Mouse (Mus musculus): Measurements from ENCODE around the gene Paip2b. TPM values are rescaled to one million over a fixed set of nuclear protein-coding genes. Genes with fewer than 3 reads are reported as not detected.

Gene Paip2b
- polyA plus RNA-seq, 1 experiment from 2014 or later, result 22.3 TPM

DNA sequence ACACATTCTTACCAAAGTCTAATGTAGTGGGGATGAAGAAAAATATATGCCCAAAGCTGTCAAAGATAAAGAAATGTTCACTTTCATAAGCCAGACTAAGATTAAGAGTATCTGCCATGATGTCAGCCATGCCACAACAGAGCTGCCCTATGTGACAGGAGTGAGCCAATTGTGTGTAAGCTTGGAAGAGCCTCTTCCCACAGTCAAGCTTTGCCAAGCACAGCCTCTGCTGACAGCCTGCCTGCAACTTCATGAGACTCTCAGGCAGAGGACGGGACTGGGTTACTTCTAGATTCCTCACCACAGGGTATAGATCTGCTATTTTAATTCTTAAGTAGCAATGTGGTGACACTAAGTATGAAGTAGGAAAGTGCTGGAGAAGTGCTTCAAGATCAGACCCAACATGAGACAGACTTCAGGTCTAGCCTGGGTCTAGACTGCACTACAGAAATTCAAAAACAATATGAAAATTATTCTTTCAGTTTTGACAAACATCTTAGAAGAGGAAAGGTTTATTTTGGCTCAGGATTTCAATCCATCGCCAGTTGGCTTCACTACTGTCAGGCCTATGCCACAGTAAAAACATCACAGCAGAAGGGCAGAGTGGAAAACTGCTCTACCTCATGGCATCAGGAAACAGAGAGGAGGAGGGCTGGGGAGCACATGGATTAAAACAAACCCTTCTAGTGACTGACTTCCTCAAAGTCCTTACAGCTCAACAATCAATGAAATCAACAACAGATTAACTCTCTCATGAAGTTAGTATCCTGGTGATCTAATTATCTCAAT lies 10.6 kb downstream of the Paip2b start:
- no peak overlapping the region for H3K4me2 ChIP-seq (replicated peaks; ENCODE audit: low read depth, low read length)
- 88% methylated on average over 2 of the region's 2 CpGs for WGBS
- H3K9me3 ChIP-seq (ENCODE audit: control insufficient read depth, low read length), result no peaks in the 10 kb centered on the region

DNA sequence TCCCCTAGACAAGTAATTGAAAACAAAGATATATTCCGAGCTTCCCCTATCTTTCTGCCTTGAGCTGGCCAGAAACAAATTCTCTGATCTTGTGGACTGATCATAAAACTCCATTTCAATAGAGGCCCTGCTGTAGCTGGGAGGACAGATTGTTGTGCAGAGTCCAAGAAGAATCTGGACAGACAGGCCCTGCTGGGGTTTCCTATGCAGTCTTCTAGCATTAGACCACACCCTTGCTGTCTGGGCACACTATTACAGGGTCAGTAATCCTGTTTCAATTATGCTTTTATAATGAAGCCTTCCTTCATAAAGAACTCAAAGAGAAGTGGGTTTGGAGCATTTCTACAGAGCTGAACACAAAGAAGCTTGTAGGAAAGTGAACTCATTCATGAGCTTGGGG lies 12.5 kb downstream of the Paip2b start:
- H3K4me1 ChIP-seq (replicated peaks; ENCODE audit: control insufficient read depth, insufficient read depth, low read length), result no peaks in the 10 kb centered on the region
- no peaks in the 10 kb centered on the region; the same call in 1 of the 2 replicates for H3K36me3 ChIP-seq (ENCODE audit: control insufficient read depth, insufficient read depth, low read length)

More for the DNA sequence above, 10.6 kb downstream of the Paip2b start:
- H3K27me3 ChIP-seq (ENCODE audit: control insufficient read depth, insufficient read depth, low read length), result no peaks in the 10 kb centered on the region
- no peak for DNase-seq (ENCODE audit: low spot score)
- H3K9ac ChIP-seq (ENCODE audit: low read depth, low read length), result no peak overlapping the region
- no peak for ATAC-seq (ENCODE audit: low FRiP score)
- no peak overlapping the region for H3K4me3 ChIP-seq (ENCODE audit: low read depth, low read length)
- no peaks in the 10 kb centered on the region for H3K36me3 ChIP-seq (ENCODE audit: control insufficient read depth, insufficient read depth, low read length)
- H3K27ac ChIP-seq (ENCODE audit: low read depth, low read length), result no peak overlapping the region
- H3K4me1 ChIP-seq (replicated peaks; ENCODE audit: control insufficient read depth, insufficient read depth, low read length), result no peaks in the 10 kb centered on the region

DNA sequence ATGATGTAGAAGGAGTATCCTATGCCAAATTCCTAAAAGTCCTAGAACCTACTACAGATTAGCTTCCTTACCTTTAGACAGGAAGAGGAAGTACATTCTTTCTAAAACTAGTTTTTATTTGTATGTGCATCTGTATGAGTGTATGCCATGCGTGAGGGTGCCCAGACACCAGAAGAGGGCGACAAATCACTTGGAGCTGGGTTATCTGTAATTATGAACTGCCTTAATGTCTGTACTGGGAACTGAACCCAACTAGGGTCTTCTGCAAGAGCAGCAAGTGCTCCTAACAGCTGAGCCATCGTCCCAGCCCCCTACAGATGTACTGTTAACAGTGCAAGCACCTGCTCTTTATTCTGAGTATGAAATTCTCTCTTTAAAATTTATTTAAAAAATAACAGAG lies 15.7 kb downstream of the Paip2b start:
- no peaks in the 10 kb centered on the region for H3K9me3 ChIP-seq (ENCODE audit: control insufficient read depth, low read length)
- no peaks in the 10 kb centered on the region for H3K27me3 ChIP-seq (ENCODE audit: control insufficient read depth, insufficient read depth, low read length)
- no peak overlapping the region for H3K9ac ChIP-seq (ENCODE audit: low read depth, low read length)
- peaks cover 6% of the 10 kb centered on the region; the same call in 1 of the 2 replicates for H3K36me3 ChIP-seq (ENCODE audit: control insufficient read depth, insufficient read depth, low read length)
- H3K27ac ChIP-seq (ENCODE audit: low read depth, low read length), result no peak overlapping the region
- no peak for DNase-seq (ENCODE audit: low spot score)
- 92% methylated on average over 3 of the region's 3 CpGs for WGBS
- no peak overlapping the region for H3K4me2 ChIP-seq (replicated peaks; ENCODE audit: low read depth, low read length)
- ATAC-seq (ENCODE audit: low FRiP score), result no peak
- no peaks in the 10 kb centered on the region for H3K4me1 ChIP-seq (replicated peaks; ENCODE audit: control insufficient read depth, insufficient read depth, low read length)
- H3K4me3 ChIP-seq (ENCODE audit: low read depth, low read length), result no peak overlapping the region

More for the DNA sequence above, 12.5 kb downstream of the Paip2b start:
- no peak overlapping the region for H3K4me2 ChIP-seq (replicated peaks; ENCODE audit: low read depth, low read length)
- 92% methylated on average over 1 of the region's 1 CpGs for WGBS
- H3K27me3 ChIP-seq (ENCODE audit: control insufficient read depth, insufficient read depth, low read length), result no peaks in the 10 kb centered on the region
- H3K9me3 ChIP-seq (ENCODE audit: control insufficient read depth, low read length), result no peaks in the 10 kb centered on the region
- no peak for ATAC-seq (ENCODE audit: low FRiP score)
- H3K9ac ChIP-seq (ENCODE audit: low read depth, low read length), result no peak overlapping the region
- H3K4me3 ChIP-seq (ENCODE audit: low read depth, low read length), result no peak overlapping the region
- no peak overlapping the region for H3K27ac ChIP-seq (ENCODE audit: low read depth, low read length)
- DNase-seq (ENCODE audit: low spot score), result no peak

DNA sequence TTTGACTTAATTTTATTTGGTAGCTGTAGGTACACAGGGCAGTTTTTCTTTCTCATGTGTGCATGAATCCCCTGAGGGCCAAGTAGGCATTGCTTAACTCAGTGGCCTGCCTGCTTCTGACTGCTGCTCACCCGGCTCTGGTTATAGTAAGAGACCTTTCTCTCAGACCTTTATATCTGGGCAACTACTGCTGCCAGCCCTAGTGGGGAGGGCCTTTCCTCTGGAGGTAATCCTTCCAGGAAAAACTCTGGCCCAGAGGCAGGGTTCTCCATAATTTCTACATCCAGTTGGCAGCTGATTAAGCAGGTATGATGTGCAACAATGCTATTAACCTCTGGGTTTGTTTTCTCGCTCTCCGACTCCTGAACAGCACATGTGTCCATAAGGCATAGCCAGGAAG lies 28.7 kb downstream of the Paip2b start:
- no peaks in the 10 kb centered on the region for H3K9me3 ChIP-seq (ENCODE audit: control insufficient read depth, low read length)
- no peaks in the 10 kb centered on the region for H3K27me3 ChIP-seq (ENCODE audit: control insufficient read depth, insufficient read depth, low read length)
- no peak overlapping the region for H3K4me2 ChIP-seq (replicated peaks; ENCODE audit: low read depth, low read length)
- 0 out of 2 replicates have a peak, but pooled peaks cover 3% of the 10 kb centered on the region for H3K36me3 ChIP-seq (ENCODE audit: control insufficient read depth, insufficient read depth, low read length)
- WGBS, result 89% methylated on average over 3 of the region's 3 CpGs
- no peak for ATAC-seq (ENCODE audit: low FRiP score)
- no peak overlapping the region for H3K27ac ChIP-seq (ENCODE audit: low read depth, low read length)
- no peak for DNase-seq (ENCODE audit: low spot score)
- H3K4me3 ChIP-seq (ENCODE audit: low read depth, low read length), result no peak overlapping the region
- no peaks in the 10 kb centered on the region for H3K4me1 ChIP-seq (replicated peaks; ENCODE audit: control insufficient read depth, insufficient read depth, low read length)
- H3K9ac ChIP-seq (ENCODE audit: low read depth, low read length), result no peak overlapping the region

DNA sequence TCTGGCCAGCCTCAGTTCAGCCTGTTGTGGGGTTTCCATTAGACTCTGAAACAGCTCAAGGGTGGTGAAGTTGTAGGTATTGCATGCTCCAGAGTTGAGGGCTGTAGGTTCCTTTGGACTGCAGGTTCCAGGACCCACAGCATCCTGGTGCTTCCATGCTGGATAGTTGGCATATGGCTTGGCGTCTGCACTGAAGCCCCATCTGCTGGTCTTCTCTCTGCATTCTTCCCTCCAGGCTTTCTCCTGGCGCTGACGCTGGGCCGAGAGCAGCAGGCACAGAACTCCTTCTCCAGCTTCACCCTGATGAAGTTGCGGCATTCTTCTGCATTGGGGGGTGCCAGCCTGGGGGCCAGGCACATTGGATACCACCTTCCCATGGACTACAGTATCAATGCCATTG lies 29.5 kb downstream of the Paip2b start:
- ATAC-seq (ENCODE audit: low FRiP score) (no peak), DNase-seq (ENCODE audit: low spot score) (no peak)
- Histone ChIP-seq H3K4me3 (ENCODE audit: low read depth, low read length) (no peak overlapping the region), H3K27ac (ENCODE audit: low read depth, low read length) (no peak overlapping the region), H3K4me1 (replicated peaks; ENCODE audit: control insufficient read depth, insufficient read depth, low read length) (no peaks in the 10 kb centered on the region), H3K4me2 (replicated peaks; ENCODE audit: low read depth, low read length) (no peak overlapping the region), H3K27me3 (ENCODE audit: control insufficient read depth, insufficient read depth, low read length) (no peaks in the 10 kb centered on the region), H3K9me3 (ENCODE audit: control insufficient read depth, low read length) (no peaks in the 10 kb centered on the region), H3K36me3 (ENCODE audit: control insufficient read depth, insufficient read depth, low read length) (no peaks in the 10 kb centered on the region), H3K9ac (ENCODE audit: low read depth, low read length) (no peak overlapping the region)
- 88% methylated on average over 5 of the region's 5 CpGs for WGBS

DNA sequence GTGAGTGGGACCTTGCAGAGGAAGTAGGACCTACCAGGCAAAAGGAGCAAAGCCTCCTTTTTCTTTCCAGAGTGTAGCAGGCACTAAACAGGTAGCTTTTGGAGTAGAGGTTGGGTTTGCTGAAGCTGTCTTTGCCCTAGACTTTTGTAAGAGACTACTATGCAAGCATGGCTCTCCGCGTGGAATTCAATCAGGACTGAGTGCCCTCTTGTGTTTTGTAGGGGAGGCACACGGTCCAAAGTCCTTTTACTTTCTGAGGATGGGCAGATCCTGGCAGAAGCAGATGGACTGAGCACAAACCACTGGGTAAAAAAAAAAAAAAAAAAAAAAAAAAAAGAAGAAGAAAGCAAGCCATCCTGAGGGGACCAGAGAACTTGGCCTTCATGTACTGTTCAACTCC lies 34.9 kb downstream of the Paip2b start:
- DNase-seq (ENCODE audit: low spot score), result no peak
- H3K4me1 ChIP-seq (replicated peaks; ENCODE audit: control insufficient read depth, insufficient read depth, low read length), result peaks cover 5% of the 10 kb centered on the region; the same call in 1 of the 2 replicates
- H3K9me3 ChIP-seq (ENCODE audit: control insufficient read depth, low read length), result no peaks in the 10 kb centered on the region
- H3K9ac ChIP-seq (ENCODE audit: low read depth, low read length), result no peak overlapping the region
- WGBS, result 60% methylated on average over 3 of the region's 3 CpGs
- H3K27ac ChIP-seq (ENCODE audit: low read depth, low read length), result no peak overlapping the region
- no peaks in the 10 kb centered on the region for H3K27me3 ChIP-seq (ENCODE audit: control insufficient read depth, insufficient read depth, low read length)
- no peaks in the 10 kb centered on the region for H3K36me3 ChIP-seq (ENCODE audit: control insufficient read depth, insufficient read depth, low read length)
- H3K4me2 ChIP-seq (replicated peaks; ENCODE audit: low read depth, low read length), result no peak overlapping the region; the same call in 1 of the 2 replicates
- no peak overlapping the region for H3K4me3 ChIP-seq (ENCODE audit: low read depth, low read length)
- no peak for ATAC-seq (ENCODE audit: low FRiP score)

DNA sequence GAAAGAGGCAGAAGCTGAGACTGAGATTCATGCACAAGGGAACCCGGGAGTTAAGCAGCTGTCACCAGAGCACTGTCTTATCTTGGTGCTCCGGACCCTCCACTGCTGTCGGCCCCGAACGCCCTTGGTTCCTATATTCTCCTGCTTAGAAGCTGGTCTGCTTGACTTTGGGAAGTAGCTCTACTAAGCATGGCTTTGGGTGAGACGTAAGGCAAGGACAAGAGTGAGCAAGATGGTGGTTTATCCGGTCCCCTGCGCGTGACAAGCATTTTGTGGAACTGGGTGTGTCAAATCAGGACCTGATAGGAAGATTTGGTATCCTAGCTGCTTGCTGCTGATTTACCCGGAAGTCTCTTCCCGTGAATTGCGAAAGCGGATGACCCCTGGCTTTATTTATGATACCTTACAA lies 36.0 kb downstream of the Paip2b start:
- H3K4me1 ChIP-seq (replicated peaks; ENCODE audit: control insufficient read depth, insufficient read depth, low read length), result peaks cover 5% of the 10 kb centered on the region; the same call in 1 of the 2 replicates
- H3K27me3 ChIP-seq (ENCODE audit: control insufficient read depth, insufficient read depth, low read length), result no peaks in the 10 kb centered on the region
- peak overlapping the region; percentile 87 for H3K27ac ChIP-seq (ENCODE audit: low read depth, low read length)
- DNase-seq (ENCODE audit: low spot score), result peak; percentile 49
- peak overlapping the region; percentile 89 for H3K4me2 ChIP-seq (replicated peaks; ENCODE audit: low read depth, low read length)
- peak overlapping the region; percentile 83 for H3K9ac ChIP-seq (ENCODE audit: low read depth, low read length)
- no peaks in the 10 kb centered on the region for H3K9me3 ChIP-seq (ENCODE audit: control insufficient read depth, low read length)
- 15% methylated on average over 13 of the region's 13 CpGs for WGBS
- H3K4me3 ChIP-seq (ENCODE audit: low read depth, low read length), result peak overlapping the region; percentile 66
- ATAC-seq (ENCODE audit: low FRiP score), result no peak; the same call in 1 of the 2 replicates
- no peaks in the 10 kb centered on the region for H3K36me3 ChIP-seq (ENCODE audit: control insufficient read depth, insufficient read depth, low read length)

DNA sequence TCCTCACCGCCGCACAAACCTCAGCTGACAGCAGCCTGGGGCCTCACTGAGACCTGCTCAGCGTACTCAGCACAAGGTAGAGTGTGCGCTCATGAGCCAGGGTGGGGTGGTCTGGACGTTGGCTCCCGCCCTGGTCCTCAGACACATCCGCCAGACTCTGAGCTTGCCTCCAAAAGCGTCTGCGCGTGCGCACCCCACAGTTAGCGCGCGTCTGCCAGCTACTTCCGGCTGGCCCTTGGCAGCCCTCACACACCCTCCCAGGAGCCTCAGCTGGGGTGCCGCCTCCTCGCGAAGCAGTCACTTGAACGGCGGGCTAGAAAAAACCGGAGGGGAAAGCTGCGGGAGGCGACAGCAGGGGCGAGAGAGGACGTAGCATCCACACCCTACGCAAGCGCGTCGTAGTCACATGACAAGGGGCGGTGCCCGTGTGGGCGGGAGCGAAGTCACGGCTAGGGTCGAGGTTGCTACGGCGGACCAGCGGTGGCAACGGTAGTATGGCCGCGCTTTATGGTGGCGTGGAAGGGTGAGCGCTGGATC lies 36.7 kb downstream of the Paip2b start, which contains the start of gene Nagk:
Gene Nagk, plus strand, starts transcription at position 223 of the 537 bp plus-strand sequence.
- peak within 1 kb of the TSS; percentile 89 for H3K4me2 ChIP-seq (replicated peaks; ENCODE audit: low read depth, low read length)
- DNase-seq (ENCODE audit: low spot score) (peak; percentile 95), ATAC-seq (ENCODE audit: low FRiP score) (peak; percentile 97)
- peak within 1 kb of the TSS; percentile 83 for H3K9ac ChIP-seq (ENCODE audit: low read depth, low read length)
- peaks cover 5% of the 10 kb centered on the region; the same call in 1 of the 2 replicates for H3K4me1 ChIP-seq (replicated peaks; ENCODE audit: control insufficient read depth, insufficient read depth, low read length)
- no peaks in the 10 kb centered on the region for H3K27me3 ChIP-seq (ENCODE audit: control insufficient read depth, insufficient read depth, low read length)
- under 1% methylated on average over 43 of the region's 43 CpGs for whole genome bisulfite sequencing
- H3K27ac ChIP-seq (ENCODE audit: low read depth, low read length), result peak within 1 kb of the TSS; percentile 87
- no peaks in the 10 kb centered on the region for H3K9me3 ChIP-seq (ENCODE audit: control insufficient read depth, low read length)
- no peaks in the 10 kb centered on the region for H3K36me3 ChIP-seq (ENCODE audit: control insufficient read depth, insufficient read depth, low read length)
- peak within 1 kb of the TSS; percentile 66 for H3K4me3 ChIP-seq (ENCODE audit: low read depth, low read length)
